Mouse (Mus musculus): ENCODE measurements around the gene Hacl1.

GRCm38 (mm10) chr14:31663376-31664099, 22.5 kb upstream of the Hacl1 start:
- TF ChIP-seq CTCF (IDR thresholded peaks at IDR 0.05; ENCODE audit: low read depth): no peak
- TF ChIP-seq EP300 (IDR thresholded peaks at IDR 0.05; ENCODE audit: low read depth): no peak
